Mouse (Mus musculus) testis, postnatal 10 days (tissue): ENCODE measurements around the gene Cpt1c.

Experiments
- DNase-seq: peaks from one replicate; pipeline ENCODE4 v3.0.0; 2021; ENCODE audit warnings: low spot score

Gene Cpt1c

DNA sequence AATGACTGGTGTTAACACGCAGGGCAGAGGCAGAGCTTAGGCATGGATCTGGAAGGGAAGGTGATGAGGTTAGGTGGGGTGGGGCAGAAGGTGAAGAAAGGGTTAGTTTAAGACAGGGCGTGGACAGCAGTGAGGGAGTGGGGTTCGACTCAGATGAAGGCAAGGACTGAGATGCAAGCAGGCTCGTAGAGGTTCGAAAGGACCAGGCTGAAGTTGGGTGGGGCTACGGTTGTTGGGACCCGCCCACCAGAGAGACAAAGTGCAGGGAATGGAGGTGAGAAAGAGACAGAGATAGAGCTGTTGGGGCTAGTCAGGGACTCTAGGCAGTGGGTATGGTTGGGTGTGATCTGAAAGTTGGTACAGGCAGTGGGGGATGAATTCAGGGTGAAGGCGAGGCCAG is 12.3 kb downstream of the Cpt1c start:
- DNase-seq: no peak

DNA sequence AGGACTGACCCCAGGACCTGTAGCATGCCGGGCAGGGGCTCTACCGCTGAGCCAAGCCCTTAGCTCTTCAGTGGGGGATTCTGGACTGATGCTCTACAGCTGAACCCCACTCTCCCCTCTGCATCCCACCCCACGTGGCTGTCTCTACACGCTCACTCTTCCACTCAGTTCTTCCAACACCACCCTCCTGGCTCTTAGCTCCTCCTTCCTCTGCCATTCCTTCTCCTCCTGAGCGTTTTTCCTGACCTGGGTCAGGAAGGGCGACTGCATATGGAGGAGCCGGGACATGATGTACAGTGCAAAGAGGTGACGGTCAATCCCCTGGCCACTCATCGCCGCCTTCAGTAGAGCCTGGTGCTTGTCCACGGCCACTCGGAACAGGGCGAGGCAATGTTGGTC is 14.1 kb downstream of the Cpt1c start:
- DNase-seq: no peak

DNA sequence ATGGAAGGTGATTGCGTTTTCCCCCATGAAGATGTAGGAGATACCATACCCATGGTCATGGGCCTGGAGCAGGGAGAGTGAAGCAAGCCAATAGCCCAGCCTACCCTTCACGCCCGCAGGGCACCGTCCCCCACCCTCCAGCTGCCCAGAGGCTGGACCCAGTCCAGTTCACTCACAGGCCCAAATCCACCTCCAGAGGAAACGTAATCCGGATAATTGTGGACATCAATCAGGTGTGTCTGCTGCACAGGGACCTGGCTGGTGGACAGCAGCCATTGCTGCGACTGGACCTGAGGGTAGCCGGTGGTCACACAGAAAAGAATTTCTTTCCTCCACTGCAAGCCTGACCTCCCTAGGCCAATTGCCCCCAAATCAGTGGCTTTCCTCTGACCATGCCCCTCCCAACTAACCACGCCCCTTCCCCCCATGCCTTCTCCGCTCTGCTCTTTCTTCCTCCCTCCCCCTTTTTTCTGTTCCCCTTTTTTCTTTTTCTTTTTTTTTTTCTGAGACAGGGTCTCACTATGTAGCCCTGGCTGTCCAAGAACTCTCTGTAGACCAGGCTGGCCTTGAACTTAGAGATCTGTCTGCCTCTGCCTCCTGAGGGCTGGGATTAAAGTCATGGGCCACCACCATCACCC is 14.7 kb downstream of the Cpt1c start:
- peak; percentile 46 for DNase-seq

DNA sequence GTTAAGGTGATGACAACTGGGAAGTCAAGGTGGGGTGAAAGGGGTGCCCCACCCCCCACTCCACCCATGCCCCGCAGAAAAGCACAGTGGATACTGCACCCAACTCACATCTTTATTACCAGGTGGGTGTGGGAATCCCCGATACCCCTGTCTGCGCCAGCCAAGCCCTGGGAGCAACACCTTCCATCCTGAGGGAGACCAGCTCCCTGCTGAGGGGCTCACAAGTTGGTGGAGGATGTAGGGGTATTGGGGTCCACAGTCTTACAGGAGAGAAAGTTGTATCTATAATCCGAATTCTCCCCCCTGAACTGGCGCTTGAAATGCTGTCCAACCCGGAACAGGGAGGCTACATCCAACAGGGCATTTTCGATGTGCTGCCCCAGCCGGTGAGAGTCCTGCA is 15.4 kb downstream of the Cpt1c start:
- DNase-seq: peak; percentile 40

- peak; percentile 65 for DNase-seq
Measured at GRCm38 (mm10) chr7:44958208-44958607, 16.4 kb downstream of the Cpt1c start.

DNA sequence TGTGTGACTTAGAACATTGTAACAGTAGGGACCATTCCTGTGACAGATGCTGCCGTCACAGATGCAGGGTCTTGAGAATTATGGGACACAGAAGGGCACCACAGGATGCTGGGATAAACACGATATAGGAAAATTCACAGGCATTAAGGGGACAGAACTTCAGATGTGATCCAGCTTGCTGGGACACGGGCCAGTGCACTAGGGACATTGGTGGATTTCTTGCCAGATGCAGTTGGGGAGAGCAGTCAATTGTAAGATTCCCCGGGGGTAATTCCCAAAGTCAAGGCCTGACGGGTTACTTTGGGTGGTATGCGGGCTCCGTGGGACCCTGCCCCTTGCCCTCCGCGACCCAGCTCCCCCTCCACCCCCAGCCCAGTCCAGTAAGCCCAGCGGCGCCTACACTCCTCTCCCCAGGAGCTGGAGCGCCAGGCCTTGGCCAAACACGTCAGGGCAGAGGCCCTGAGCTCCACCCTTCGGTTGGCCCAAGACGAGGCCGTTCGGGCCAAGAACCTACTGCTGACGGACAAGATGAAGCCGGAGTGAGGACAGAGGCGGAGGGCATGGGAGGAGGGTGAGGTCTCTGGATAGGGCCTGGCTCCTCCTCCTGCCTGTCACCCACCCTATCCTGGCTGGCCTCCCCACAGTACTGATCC is 17.3 kb downstream of the Cpt1c start:
- peak; percentile 57 for DNase-seq

GRCm38 (mm10) chr7:44956266-44956665 is 18.4 kb downstream of the Cpt1c start:
- peak; percentile 47 for DNase-seq

DNA sequence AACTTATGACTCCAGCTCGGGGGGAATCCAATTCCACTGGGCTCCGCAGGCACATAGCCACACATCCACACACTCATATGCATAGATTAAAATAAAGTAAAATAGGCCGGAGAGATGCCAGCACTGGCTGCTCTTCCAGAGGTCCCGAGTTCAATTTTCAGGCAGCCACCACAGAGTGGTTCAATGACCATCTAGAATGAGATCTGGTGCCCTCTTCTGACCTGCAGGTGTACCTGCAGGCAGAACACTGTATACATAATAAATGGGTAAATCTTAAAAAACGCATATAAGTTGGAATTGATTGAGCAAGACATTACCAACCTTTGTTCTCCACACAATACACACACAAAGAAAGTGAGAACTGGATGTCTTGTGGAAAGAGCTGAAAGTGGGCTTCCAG is 19.0 kb downstream of the Cpt1c start:
- DNase-seq: no peak

DNA sequence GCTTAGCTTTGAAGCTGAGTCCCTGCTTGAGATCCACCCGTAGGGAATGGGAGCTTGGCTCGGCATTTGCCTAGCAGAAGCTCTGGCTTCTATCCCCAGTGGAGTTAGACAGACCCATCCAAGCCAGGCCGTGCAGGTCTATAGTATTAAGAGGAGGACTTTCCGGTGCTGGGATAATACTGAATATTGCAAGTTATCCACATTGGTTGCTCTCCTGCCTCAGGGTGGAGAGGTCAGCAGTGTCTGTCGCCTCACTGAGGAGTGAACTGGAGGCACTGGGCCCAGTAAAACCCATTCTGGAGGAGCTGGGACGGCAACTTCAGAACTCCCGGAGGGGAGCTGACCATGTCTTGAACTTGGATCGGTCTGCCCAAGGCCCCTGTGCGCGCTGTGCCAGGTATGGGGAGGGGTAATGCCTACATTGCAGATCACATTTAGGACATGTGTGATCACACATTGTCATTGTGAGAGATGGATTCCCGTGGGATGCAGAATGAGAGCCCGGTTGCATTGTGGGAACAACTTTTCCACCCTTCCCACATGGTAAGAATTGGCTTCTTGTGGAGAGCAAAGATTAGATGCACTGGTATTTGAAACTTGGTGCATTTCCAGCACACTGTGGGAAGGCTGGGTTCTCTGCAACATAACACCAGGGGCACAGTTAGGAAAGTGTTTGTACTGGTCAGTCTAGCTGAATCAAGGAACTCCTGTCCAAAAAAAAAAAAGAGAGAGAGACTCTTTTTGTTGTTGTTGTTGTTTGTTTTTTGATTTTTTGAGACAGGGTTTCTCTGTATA is 20.4 kb downstream of the Cpt1c start:
- peak; percentile 48 for DNase-seq

- peak; percentile 47 for DNase-seq
Measured at GRCm38 (mm10) chr7:44953561-44953960, 21.1 kb downstream of the Cpt1c start.

DNA sequence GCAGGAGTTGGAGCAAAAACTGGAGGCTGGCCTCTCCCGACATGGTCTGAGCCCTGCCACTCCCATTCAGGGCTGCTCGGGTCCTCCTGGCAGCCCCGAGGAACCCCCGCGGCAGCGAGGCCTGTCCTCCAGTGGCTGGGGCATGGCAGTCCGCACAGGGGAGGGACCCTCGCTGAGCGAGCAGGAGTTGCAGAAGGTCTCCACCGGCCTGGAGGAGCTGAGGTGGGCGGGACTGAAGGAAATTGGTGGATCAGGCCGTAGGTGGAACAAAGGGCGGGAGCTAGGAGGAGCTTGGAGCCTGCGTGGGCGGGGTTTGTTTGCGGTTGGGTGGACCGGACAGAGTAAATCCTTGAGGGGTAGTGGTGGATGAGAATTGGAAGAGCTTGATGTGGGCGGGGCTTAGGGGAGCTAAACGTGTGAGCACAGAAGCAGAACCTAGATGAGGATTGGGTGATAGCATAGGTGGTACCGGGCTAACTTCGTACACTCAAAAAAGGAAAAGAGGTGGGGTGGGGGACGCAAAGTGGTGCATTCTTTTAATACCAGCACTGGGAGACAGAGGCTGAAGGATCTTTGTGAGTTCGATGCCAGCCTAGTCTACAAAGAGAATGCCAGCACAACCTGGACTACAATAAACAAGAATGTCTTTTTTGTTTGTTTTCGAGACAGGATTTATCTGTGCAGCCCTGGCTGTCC is 21.9 kb downstream of the Cpt1c start:
- peak; percentile 97 for DNase-seq

DNA sequence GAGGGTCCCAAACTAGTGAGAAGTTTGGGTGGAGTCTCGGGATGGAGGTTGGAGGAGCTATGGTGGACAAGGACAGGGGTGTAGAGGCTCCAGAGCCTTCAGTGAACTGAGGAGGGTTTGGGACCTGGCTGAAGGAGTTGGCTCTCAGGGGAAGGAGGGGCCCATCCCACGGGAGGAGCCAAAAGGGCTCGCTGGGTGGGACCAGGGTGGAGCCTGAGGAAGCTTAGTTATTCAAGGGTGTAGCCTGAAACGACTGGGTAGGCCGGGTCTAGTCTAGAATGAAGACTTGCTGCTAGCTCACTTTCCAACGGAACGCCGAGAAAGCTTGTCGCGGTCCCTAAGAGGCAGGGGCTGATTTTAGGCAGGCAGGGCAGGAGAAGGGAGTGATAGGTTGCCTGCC is 22.7 kb downstream of the Cpt1c start:
- DNase-seq: peak; percentile 81

DNA sequence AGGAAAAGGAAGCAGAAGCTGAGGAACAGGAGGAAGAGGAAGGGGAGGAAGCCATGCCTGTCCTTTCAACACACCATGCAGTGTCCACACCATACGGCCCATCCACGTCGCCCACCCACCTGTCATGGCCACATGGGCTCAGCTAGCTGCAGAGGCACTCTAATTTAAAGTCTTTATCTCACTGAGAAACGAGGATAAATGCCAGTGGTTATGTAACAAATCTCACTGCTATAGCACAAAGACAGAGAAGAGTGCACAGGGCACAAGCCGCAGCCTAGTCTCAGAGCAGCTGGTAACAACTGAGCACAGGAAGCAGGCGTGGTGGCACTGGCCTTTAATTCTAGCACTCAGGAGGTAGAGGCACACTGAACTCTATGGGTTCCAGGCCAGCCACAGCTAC is 24.7 kb downstream of the Cpt1c start:
- DNase-seq: no peak

DNA sequence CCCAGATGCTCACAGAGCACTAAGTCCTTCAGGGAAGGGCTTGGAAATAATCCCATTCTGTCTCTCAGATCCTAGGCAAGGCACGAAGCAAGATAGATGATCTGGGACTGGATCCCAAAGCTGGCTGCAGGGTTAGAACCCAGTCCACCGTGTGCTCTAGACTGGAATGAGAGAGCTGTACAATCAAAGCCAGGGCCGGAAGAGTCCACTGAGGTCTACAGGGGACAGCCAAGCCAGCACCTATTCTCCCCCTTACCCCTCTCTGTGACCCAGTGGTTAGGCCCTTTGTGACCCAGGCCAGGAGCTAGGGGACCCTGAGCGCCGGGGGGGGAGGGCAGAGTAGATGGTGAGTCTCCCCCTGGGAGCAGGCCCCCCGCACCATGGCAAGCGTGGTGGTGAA is 31.7 kb downstream of the Cpt1c start, which contains the start of gene Tsks:
Gene Tsks, plus strand, starts transcription at position 301 of the 400 bp plus-strand sequence.
- DNase-seq: no peak

DNA sequence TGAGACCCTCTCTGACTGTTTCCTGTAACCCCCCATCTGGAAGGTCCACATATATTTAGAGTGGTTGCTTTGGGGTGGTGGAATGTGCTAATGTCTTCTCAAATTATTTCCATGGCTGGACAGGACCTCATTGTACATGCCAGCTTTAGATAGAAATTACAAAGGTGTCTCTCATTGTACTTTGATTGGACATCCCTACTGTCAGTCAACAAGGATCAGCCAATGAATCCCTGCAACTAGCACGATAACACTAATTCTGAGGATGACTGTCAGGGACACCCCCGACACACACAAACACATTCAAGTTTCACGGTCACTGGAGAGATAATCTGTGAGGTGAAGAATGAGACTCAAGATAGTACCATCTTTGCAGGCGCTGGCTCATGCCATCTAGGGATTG is 36.0 kb downstream of the Cpt1c start:
- no peak for DNase-seq

GRCm38 (mm10) chr7:44929204-44930151 is 45.2 kb downstream of the Cpt1c start, which contains the start of gene Ap2a1:
Gene Ap2a1, minus strand, starts transcription at chr7:44929496.
- DNase-seq: peak; percentile 99

GRCm38 (mm10) chr7:44928570-44928969 is 46.1 kb downstream of the Cpt1c start:
- DNase-seq: no peak

DNA sequence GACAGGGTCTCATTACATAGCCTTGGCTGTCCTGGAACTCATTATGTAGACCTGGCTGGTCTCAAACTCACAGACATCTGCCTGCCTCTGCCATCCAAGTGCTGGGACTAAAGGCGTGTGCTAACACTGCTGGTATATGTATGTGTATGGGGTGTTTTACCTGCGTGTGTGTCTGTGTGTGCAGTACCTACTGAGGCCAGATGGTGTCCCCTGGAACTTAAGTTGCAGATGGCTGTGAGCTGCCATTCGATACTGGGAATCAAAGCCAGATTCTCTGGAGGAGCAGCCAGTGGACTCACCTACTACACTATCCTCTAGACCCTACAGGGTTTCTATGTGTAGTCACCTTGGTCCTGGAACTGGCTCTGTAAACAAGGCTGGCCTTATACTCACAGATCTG is 49.2 kb downstream of the Cpt1c start:
- no peak for DNase-seq

DNA sequence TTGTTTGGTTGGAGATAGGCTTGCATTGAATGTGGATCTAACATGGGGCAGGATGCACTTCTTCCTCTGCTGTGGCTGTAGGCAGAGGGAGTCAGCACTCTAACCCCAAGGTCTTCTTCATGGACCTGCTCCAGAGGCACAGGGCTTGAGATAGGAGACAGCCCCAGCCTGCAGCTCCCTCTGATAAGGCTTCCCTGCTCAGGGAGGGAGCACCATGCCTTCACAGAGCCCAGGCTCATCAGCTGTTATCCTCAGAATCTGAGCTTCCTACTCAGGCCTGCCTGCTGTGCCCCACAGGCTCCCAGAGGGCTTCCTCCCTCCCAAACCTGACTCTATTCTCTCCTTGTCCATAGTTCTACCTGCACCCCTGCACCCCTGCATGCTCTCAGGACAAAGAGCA is 52.1 kb downstream of the Cpt1c start:
- DNase-seq: no peak

DNA sequence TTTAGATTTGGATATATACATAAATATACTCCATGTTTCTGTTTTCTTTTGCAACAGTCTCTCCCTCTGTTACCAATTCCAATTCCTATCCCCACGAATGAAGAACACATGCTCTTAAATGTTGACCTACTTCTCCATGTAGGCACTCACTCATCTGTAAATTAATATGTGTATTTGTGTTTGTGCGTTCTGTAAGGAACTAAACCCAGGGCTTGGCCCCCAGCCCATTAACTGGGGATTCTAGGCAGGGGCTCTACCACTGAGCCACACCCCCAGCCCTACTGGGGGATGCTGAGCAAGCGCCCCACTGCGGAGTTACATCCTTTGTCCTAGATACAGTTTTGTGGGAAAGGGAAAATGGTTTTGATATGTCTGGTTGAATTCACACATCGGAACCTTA is 55.5 kb downstream of the Cpt1c start:
- no peak for DNase-seq

- no peak for DNase-seq
Measured at GRCm38 (mm10) chr7:44918219-44918618, 56.4 kb downstream of the Cpt1c start.
